Mouse (Mus musculus): Measurements from ENCODE around the gene BC048562. TPM values are rescaled to one million over a fixed set of nuclear protein-coding genes. Genes with fewer than 3 reads are reported as not detected.
A peak's percentile ranks its signal among the peaks of the same experiment; 100 is the strongest.

Gene BC048562
- polyA plus RNA-seq, 1 experiment from 2014 or later, result not detected

DNA sequence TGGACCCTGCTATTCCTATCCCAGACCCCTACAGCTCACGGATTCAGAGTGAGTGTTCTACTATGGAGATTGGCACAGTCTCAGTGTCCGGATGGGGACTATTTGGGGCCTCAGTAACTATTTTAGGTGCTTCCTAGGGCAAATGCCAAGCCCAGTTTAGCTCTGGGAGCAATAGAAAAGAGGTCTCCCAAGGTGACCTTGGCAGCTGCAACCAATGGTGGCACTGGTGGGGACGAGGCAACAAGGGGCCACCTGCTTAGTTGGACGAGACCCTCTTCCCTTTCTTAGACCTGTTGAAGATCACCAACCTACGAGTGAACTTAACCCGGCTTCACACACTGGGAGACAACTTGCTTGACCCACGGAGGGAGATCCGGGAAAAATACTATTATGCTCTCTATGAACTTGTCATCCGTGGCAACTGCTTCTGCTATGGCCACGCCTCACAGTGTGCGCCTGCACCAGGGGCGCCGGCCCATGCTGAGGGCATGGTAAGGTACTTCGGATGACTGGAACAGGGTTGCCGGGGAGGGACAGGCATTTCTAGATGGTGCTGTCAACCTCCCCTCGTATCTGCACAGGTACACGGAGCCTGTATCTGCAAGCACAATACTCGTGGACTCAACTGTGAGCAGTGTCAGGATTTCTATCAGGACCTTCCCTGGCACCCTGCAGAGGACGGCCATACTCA, 45.4 kb downstream of the BC048562 start:
- H3K27me3 ChIP-seq (ENCODE audit: control insufficient read depth, insufficient read depth, low read length), result no peaks in the 10 kb centered on the region
- DNase-seq (ENCODE audit: low spot score) (no peak), ATAC-seq (ENCODE audit: low FRiP score) (no peak)
- peaks cover 10% of the 10 kb centered on the region for H3K4me1 ChIP-seq (replicated peaks; ENCODE audit: control insufficient read depth, insufficient read depth, low read length)
- H3K27ac ChIP-seq, result no peak overlapping the region
- WGBS, result 91% methylated on average over 19 of the region's 19 CpGs
- no peak overlapping the region for H3K4me2 ChIP-seq (replicated peaks)
- H3K36me3 ChIP-seq (replicated peaks; ENCODE audit: control insufficient read depth, insufficient read depth), result peaks cover 7% of the 10 kb centered on the region; the same call in 1 of the 2 replicates
- H3K9ac ChIP-seq, result no peak overlapping the region
- H3K4me3 ChIP-seq (replicated peaks; ENCODE audit: low read length), result no peak overlapping the region
- H3K9me3 ChIP-seq (ENCODE audit: control insufficient read depth, low read length), result no peaks in the 10 kb centered on the region

DNA sequence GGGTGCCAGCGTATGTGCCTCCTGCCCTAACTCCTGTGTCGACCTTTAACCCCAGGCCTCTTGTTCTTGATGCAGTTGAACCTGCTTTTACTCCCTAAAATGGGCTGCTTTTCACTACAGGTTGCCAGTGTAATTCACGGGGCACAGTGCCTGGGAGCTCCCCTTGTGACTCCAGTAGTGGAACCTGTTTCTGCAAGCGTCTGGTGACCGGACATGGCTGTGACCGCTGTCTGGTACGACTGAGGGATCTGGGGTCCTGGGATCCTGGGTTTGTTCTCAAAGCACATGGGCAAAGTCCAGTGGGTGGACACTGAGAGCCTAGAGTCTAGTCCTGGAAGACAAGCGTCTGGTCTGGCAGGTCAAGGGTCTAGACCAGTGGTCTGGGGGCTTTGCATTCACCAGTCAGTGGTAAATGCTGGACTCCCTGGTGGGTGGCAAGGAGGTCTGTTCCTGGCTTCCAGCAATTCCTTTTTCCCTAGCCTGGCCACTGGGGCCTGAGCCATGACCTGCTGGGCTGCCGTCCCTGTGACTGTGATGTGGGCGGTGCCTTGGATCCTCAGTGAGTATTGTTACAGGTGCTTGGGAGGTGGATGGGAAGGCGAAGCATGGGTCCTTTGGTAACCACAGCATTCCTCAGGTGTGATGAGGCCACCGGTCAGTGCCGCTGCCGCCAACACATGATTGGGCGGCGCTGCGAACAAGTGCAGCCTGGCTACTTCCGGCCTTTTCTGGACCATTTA, 46.9 kb downstream of the BC048562 start:
- WGBS, result 95% methylated on average over 18 of the region's 18 CpGs

DNA sequence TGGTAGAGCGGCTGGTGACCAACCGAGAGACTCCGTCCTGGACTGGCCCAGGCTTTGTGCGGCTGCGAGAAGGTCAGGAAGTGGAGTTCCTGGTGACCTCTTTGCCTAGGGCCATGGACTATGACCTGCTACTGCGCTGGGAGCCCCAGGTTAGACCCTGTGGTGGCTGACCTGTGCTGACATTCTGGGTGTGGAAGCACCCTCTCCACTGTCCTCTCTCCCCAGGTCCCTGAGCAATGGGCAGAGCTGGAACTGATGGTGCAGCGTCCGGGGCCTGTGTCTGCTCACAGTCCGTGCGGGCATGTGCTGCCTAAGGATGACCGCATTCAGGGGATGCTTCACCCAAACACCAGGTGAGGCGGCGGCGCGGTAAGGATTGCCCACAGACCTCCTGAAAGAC, 47.7 kb downstream of the BC048562 start:
- no peak for DNase-seq (ENCODE audit: low spot score)
- no peaks in the 10 kb centered on the region for H3K27me3 ChIP-seq (ENCODE audit: control insufficient read depth, insufficient read depth, low read length)
- no peaks in the 10 kb centered on the region for H3K9me3 ChIP-seq (ENCODE audit: control insufficient read depth, low read length)
- H3K4me3 ChIP-seq (replicated peaks; ENCODE audit: low read length), result no peak overlapping the region
- H3K36me3 ChIP-seq (replicated peaks; ENCODE audit: control insufficient read depth, insufficient read depth), result peaks cover 7% of the 10 kb centered on the region; the same call in 1 of the 2 replicates
- H3K9ac ChIP-seq, result no peak overlapping the region
- H3K27ac ChIP-seq, result no peak overlapping the region
- WGBS, result 94% methylated on average over 15 of the region's 15 CpGs
- no peak overlapping the region for H3K4me2 ChIP-seq (replicated peaks)
- H3K4me1 ChIP-seq (replicated peaks; ENCODE audit: control insufficient read depth, insufficient read depth, low read length), result peaks cover 5% of the 10 kb centered on the region
- ATAC-seq (ENCODE audit: low FRiP score), result no peak

More for the DNA sequence above, 46.9 kb downstream of the BC048562 start:
- H3K4me3 ChIP-seq (replicated peaks; ENCODE audit: low read length), result no peak overlapping the region
- no peaks in the 10 kb centered on the region for H3K9me3 ChIP-seq (ENCODE audit: control insufficient read depth, low read length)
- peaks cover 7% of the 10 kb centered on the region; the same call in 1 of the 2 replicates for H3K36me3 ChIP-seq (replicated peaks; ENCODE audit: control insufficient read depth, insufficient read depth)
- H3K27me3 ChIP-seq (ENCODE audit: control insufficient read depth, insufficient read depth, low read length), result no peaks in the 10 kb centered on the region
- H3K4me2 ChIP-seq (replicated peaks), result no peak overlapping the region
- no peak overlapping the region for H3K9ac ChIP-seq
- H3K27ac ChIP-seq, result no peak overlapping the region
- peaks cover 10% of the 10 kb centered on the region for H3K4me1 ChIP-seq (replicated peaks; ENCODE audit: control insufficient read depth, insufficient read depth, low read length)
- ATAC-seq (ENCODE audit: low FRiP score), result no peak
- no peak for DNase-seq (ENCODE audit: low spot score)

DNA sequence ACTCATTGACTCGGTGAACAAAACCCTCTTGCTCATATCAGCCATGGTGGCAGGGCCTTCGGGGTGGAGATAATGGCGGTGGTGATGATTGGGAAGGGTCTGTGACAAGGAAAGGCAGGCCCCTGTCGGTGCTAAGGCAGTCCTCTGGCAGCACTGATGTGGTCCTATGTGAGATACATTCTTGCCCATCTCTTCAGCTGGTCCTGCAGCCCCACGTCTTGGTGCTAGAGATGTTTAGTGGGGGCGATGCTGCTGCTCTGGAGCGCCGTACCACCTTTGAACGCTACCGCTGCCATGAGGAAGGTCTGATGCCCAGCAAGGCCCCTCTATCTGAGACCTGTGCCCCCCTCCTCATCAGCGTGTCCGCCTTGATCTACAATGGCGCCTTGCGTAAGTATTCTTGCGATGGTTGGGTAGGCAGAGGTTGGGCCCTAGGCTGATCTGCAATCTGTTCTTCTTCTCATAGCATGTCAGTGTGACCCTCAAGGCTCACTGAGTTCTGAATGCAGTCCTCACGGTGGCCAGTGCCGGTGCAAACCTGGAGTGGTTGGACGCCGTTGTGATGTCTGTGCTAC, 49.1 kb downstream of the BC048562 start:
- Histone ChIP-seq H3K27me3 (ENCODE audit: control insufficient read depth, insufficient read depth, low read length) (no peaks in the 10 kb centered on the region), H3K27ac (no peak overlapping the region), H3K4me3 (replicated peaks; ENCODE audit: low read length) (no peak overlapping the region), H3K36me3 (replicated peaks; ENCODE audit: control insufficient read depth, insufficient read depth) (peaks cover 7% of the 10 kb centered on the region; the same call in 1 of the 2 replicates), H3K4me1 (replicated peaks; ENCODE audit: control insufficient read depth, insufficient read depth, low read length) (peaks cover 7% of the 10 kb centered on the region), H3K9me3 (ENCODE audit: control insufficient read depth, low read length) (no peaks in the 10 kb centered on the region), H3K4me2 (replicated peaks) (no peak overlapping the region), H3K9ac (no peak overlapping the region)
- no peak for DNase-seq (ENCODE audit: low spot score)
- 93% methylated on average over 19 of the region's 19 CpGs for WGBS
- no peak for ATAC-seq (ENCODE audit: low FRiP score)

DNA sequence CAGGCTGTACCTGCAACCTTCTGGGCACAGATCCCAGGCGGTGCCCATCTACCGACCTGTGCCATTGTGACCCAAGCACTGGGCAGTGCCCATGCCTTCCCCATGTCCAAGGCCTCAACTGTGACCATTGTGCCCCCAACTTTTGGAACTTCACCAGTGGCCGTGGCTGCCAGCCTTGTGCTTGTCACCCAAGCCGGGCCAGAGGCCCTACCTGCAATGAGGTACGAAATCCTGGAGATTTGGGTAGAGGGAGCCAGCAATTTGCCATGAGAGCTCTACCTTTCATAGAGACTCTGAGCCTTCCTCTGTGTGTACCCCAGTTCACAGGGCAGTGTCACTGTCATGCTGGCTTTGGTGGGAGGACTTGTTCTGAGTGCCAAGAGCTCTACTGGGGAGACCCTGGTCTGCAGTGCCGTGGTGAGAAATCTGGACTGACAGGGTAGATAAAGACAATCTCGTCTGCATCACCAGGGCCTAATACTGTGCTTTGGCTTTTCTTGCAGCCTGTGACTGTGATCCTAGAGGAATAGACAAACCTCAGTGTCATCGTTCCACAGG, 50.8 kb downstream of the BC048562 start:
- Histone ChIP-seq H3K4me3 (replicated peaks; ENCODE audit: low read length) (no peak overlapping the region), H3K4me2 (replicated peaks) (no peak overlapping the region), H3K9me3 (ENCODE audit: control insufficient read depth, low read length) (no peaks in the 10 kb centered on the region), H3K4me1 (replicated peaks; ENCODE audit: control insufficient read depth, insufficient read depth, low read length) (peaks cover 15% of the 10 kb centered on the region), H3K36me3 (replicated peaks; ENCODE audit: control insufficient read depth, insufficient read depth) (peaks cover 9% of the 10 kb centered on the region; the same call in 1 of the 2 replicates), H3K27me3 (ENCODE audit: control insufficient read depth, insufficient read depth, low read length) (no peaks in the 10 kb centered on the region), H3K9ac (no peak overlapping the region), H3K27ac (no peak overlapping the region)
- DNase-seq (ENCODE audit: low spot score) (no peak), ATAC-seq (ENCODE audit: low FRiP score) (no peak)
- 96% methylated on average over 8 of the region's 8 CpGs for WGBS

DNA sequence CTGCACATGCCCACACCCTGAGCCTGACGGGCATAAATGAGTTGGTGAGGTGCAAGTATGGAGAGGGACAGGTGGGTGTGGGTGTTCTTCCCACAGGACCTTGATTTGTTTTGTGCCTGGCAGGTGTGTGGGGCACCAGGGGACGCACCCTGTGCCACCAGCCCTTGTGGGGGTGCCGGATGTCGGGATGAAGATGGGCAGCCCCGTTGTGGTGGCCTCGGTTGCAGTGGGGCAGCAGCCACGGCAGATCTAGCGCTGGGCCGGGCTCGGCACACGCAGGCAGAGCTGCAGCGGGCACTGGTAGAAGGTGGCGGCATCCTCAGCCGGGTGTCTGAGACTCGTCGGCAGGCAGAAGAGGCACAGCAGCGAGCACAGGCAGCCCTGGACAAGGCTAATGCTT, 52.1 kb downstream of the BC048562 start:
- no peak for ATAC-seq (ENCODE audit: low FRiP score)
- H3K27ac ChIP-seq, result no peak overlapping the region
- no peak for DNase-seq (ENCODE audit: low spot score)
- H3K4me1 ChIP-seq (replicated peaks; ENCODE audit: control insufficient read depth, insufficient read depth, low read length), result peaks cover 22% of the 10 kb centered on the region
- H3K36me3 ChIP-seq (replicated peaks; ENCODE audit: control insufficient read depth, insufficient read depth), result peaks cover 22% of the 10 kb centered on the region
- H3K9ac ChIP-seq, result no peak overlapping the region
- H3K27me3 ChIP-seq (ENCODE audit: control insufficient read depth, insufficient read depth, low read length), result no peaks in the 10 kb centered on the region
- H3K9me3 ChIP-seq (ENCODE audit: control insufficient read depth, low read length), result no peaks in the 10 kb centered on the region
- H3K4me2 ChIP-seq (replicated peaks), result no peak overlapping the region
- H3K4me3 ChIP-seq (replicated peaks; ENCODE audit: low read length), result no peak overlapping the region
- WGBS, result 89% methylated on average over 17 of the region's 17 CpGs

DNA sequence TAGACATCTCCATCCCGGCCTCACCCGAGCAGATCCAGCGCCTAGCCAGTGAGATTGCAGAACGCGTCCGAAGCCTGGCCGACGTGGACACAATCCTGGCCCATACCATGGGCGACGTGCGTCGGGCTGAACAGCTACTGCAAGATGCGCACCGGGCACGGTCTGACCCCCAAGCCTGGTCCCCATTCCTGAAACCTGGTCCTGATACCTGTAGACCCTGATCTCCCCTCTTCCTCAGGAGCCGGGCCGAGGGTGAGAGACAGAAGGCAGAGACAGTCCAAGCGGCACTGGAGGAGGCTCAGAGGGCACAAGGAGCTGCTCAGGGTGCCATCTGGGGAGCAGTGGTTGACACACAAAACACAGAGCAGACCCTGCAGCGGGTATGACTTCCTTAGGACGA, 52.9 kb downstream of the BC048562 start:
- Histone ChIP-seq H3K4me1 (replicated peaks; ENCODE audit: control insufficient read depth, insufficient read depth, low read length) (peaks cover 22% of the 10 kb centered on the region), H3K4me2 (replicated peaks) (no peak overlapping the region), H3K36me3 (replicated peaks; ENCODE audit: control insufficient read depth, insufficient read depth) (peaks cover 30% of the 10 kb centered on the region), H3K27me3 (ENCODE audit: control insufficient read depth, insufficient read depth, low read length) (no peaks in the 10 kb centered on the region), H3K9me3 (ENCODE audit: control insufficient read depth, low read length) (no peaks in the 10 kb centered on the region), H3K27ac (peak overlapping the region; percentile 98; the same call in 1 of the 2 replicates), H3K4me3 (replicated peaks; ENCODE audit: low read length) (no peak overlapping the region), H3K9ac (no peak overlapping the region)
- WGBS, result 96% methylated on average over 20 of the region's 20 CpGs
- ATAC-seq (ENCODE audit: low FRiP score) (no peak), DNase-seq (ENCODE audit: low spot score) (no peak)

DNA sequence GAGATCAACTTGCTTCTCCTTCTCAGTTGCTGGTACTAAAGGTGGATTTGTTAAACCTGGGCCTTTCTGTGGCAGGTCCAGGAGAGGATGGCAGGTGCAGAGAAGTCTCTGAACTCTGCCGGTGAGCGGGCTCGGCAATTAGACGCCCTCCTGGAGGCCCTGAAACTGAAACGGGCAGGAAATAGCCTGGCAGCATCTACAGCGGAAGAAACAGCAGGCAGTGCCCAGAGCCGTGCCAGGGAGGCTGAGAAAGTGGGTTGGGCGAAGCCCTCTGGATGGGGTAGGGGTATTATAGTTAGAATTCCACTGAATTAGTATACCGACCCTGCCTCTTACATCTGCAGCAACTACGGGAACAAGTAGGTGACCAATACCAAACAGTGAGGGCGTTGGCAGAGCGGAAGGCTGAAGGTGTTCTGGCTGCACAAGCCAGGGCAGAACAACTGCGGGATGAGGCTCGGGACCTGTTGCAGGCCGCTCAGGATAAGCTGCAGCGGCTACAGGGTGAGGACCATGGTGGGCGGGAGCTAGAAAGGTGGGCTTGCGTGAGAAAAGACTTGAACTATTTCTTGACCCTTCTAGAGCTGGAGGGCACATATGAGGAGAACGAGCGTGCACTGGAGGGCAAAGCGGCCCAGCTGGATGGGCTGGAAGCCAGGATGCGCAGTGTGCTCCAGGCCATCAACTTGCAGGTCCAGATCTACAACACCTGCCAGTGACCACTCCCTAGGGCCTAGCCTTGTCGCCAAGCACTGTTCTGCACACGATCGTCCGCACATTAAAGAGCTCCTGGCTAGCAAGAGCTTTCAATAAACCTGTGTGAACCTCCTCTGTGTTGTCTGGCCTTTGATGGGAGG, 53.6 kb downstream of the BC048562 start:
- DNase-seq (ENCODE audit: low spot score) (no peak), ATAC-seq (ENCODE audit: low FRiP score) (peak; percentile 24)
- H3K9ac ChIP-seq, result peak overlapping the region; percentile 90
- peaks cover 38% of the 10 kb centered on the region for H3K36me3 ChIP-seq (replicated peaks; ENCODE audit: control insufficient read depth, insufficient read depth)
- H3K4me2 ChIP-seq (replicated peaks), result peak overlapping the region; percentile 93
- H3K4me3 ChIP-seq (replicated peaks; ENCODE audit: low read length), result peak overlapping the region; percentile 95
- H3K9me3 ChIP-seq (ENCODE audit: control insufficient read depth, low read length), result no peaks in the 10 kb centered on the region
- H3K4me1 ChIP-seq (replicated peaks; ENCODE audit: control insufficient read depth, insufficient read depth, low read length), result peaks cover 22% of the 10 kb centered on the region
- 66% methylated on average over 26 of the region's 26 CpGs for WGBS
- H3K27me3 ChIP-seq (ENCODE audit: control insufficient read depth, insufficient read depth, low read length), result no peaks in the 10 kb centered on the region
- peak overlapping the region; percentile 98 for H3K27ac ChIP-seq
